Mouse (Mus musculus) megakaryocyte, embryonic 14.5 days (primary cell): ENCODE measurements around the gene Phxr2. TPM values are rescaled to one million over a fixed set of nuclear protein-coding genes. Genes with fewer than 3 reads are reported as not detected.
"Not testable (repeated sequence)": the region's sequence is repeated elsewhere in the genome, so short reads cannot be mapped to it uniquely, and the experiment has no call there.

Source experiments
- H3K27me3 ChIP-seq: replicated peaks from 2 replicates; pipeline ENCODE3; 2012; ENCODE audit warnings: inconsistent platforms
- H3K36me3 ChIP-seq: replicated peaks from 2 replicates; pipeline ENCODE3; 2012; ENCODE audit warnings: low read length, inconsistent platforms, mixed read lengths
- H3K4me1 ChIP-seq: 2 replicates; pipeline ENCODE4 v1.6.1; 2012; ENCODE audit warnings: inconsistent platforms
- H3K4me3 ChIP-seq: replicated peaks from 2 replicates; pipeline ENCODE3; 2012; ENCODE audit warnings: moderate library complexity, mild to moderate bottlenecking, inconsistent platforms
- H3K9me3 ChIP-seq: 2 replicates; pipeline ENCODE4 v1.6.1; 2012; ENCODE audit warnings: inconsistent platforms
- FLI1 ChIP-seq: IDR thresholded peaks from 2 replicates; pipeline ENCODE4 v1.6.1; 2012; ENCODE audit warnings: low read length, inconsistent platforms, mixed read lengths
- GATA1 ChIP-seq: IDR thresholded peaks from 3 replicates; pipeline ENCODE4 v1.6.1; 2012; ENCODE audit warnings: mixed read lengths, low read length, inconsistent platforms, borderline replicate concordance
- polyA plus RNA-seq: library from polyadenylated mRNA; stranded (reverse); fragments of >175 nt; gene quantifications from 2 replicates; pipeline ENCODE4 v1.2.3, GENCODE M21; 2012; ENCODE audit warnings: low replicate concordance; ENCODE audit not compliant: insufficient read depth

Gene Phxr2
- polyA plus RNA-seq, 1 experiment: not detected

DNA sequence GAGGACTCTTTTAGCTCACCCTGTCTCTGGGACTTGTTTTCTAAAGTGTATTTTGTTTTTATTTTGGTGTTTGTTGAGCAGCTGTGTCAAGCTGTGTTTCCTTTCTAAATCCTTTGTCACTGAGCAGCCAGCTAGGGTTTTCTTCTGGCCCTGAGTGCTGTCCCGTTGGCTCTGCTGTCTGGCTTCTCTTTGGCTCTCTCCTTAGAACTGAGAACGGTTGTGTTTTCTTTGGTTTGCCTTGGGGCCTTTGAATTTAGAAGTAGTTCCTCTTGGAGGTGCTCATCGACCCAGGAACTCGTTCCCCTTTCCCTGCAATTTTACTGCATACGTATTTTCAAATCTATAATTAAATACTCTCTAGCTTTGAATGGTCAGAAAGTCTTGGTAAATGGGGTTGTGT lies 36.9 kb upstream of the Phxr2 start:
- no peak for TF ChIP-seq GATA1
- Histone ChIP-seq H3K27me3 (no peaks in the 10 kb centered on the region), H3K4me1 (peaks cover 25% of the 10 kb centered on the region), H3K4me3 (no peak overlapping the region), H3K36me3 (peaks cover 26% of the 10 kb centered on the region), H3K9me3 (peaks cover 6% of the 10 kb centered on the region)

DNA sequence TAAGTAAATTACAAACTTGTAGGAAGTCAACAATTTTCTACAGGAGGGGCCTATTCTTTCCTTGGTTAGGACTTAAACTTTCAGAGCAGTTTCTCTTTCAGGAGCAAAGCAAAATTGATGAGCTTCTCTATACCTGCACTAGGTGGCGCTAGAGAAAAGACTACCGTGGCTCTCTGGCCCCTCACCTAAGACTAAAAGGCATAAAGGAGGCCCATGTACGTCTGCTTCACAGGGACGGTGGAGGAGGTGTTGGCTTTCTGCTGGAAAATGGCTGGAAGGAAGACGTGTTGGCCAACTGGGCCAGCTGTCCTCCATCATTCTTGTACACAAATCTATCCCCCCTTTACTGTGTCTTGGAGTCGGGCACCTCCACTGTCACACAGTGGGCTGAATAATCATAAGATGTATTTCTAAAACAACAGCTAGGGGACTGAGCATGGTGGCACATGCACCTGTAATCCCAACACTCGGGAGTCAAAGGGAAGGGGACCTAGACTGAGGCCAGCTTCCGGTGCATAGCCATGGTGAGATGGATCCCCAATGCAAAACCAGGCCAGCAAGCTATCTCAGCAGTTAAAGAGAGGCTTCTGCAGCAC lies 36.0 kb upstream of the Phxr2 start:
- TF ChIP-seq FLI1 (no peak), GATA1 (no peak)
- Histone ChIP-seq H3K27me3 (no peaks in the 10 kb centered on the region), H3K4me1 (peaks cover 25% of the 10 kb centered on the region), H3K9me3 (peaks cover 6% of the 10 kb centered on the region), H3K4me3 (no peak overlapping the region), H3K36me3 (peaks cover 30% of the 10 kb centered on the region)

DNA sequence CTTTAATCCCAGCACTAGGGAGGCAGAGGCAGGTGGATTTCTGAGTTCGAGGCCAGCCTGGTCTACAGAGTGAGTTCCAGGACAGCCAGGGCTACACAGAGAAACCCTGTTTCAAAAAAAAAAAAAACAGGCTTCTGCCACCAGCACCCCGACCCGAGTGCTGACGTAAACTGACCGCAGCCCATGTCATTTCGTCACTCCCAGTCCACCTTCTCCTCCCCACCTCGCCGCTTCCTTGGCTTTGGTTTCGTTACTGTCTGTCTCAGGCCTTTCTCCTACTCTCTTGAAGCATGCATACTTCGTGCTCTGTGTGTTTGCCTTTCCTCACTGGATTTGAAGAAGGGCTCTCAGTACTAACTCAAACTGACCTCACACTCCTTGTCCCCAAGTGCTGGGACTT lies 31.6 kb upstream of the Phxr2 start:
- H3K4me1 ChIP-seq, H3K27me3 ChIP-seq, H3K9me3 ChIP-seq, H3K4me3 ChIP-seq: not testable (repeated sequence)
- peaks cover 50% of the 10 kb centered on the region for H3K36me3 ChIP-seq

DNA sequence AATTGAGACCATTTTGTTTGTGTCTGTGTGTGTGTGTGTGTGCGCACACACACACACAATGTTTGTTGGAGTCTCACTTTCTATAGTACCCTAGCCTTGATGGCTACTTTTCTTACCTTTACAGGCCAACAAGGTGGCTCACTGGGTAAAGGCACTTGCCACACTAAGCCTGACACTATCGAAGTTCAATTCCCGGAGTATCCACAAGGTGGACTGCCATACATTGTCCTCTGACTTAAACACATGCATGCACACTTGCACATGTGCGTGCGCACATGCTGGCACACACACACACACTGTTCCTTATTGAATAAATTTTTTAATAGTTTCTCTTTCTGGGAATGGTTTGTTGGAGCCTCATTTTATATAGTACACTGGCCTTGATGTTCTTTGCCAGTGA lies 30.7 kb upstream of the Phxr2 start:
- Histone ChIP-seq H3K4me3 (no peak overlapping the region), H3K4me1 (peaks cover 10% of the 10 kb centered on the region), H3K27me3 (no peaks in the 10 kb centered on the region), H3K9me3 (peaks cover 6% of the 10 kb centered on the region), H3K36me3 (peaks cover 44% of the 10 kb centered on the region)
- TF ChIP-seq FLI1 (no peak), GATA1 (no peak)

DNA sequence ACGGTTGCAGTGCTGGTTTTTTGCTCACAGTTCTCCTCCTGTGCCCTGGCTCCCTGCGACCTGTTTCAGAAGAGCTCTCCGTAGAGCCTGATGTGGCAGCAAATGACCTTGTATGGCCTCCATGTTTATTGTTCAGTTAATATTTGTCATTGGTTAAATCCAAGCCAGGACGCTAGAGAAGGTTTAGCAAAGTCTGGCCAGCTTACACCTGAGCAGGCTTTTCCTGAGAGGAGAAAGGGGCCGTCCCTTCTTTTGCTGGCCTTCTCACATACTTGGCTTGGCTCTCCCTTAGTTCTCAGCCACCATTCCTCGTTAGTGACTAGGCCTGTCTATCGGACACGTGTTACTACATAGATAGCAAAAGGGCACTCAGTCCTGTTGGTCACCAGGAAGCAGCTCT lies 28.5 kb upstream of the Phxr2 start:
- Histone ChIP-seq H3K27me3 (no peaks in the 10 kb centered on the region), H3K4me3 (no peak overlapping the region), H3K4me1 (peaks cover 28% of the 10 kb centered on the region), H3K36me3 (peaks cover 34% of the 10 kb centered on the region), H3K9me3 (no peaks in the 10 kb centered on the region)
- TF ChIP-seq GATA1 (no peak), FLI1 (no peak)

DNA sequence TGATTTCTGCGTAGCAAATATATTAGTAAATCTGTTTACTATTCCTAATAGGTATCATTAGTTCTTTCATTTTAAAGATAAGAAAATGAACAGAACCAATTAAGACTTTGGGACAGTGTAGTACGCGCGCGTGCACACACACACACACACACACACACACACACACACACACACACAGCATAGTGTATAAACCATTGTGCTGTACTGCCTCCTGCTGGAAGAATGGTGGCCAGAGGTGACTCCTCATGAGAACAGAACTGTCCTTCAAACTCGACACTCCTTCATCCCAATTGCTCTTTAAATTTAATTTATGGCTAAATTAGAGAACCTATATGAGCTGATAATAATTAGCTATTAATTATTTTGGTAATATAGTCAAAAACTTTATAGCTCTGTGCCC lies 25.9 kb upstream of the Phxr2 start:
- peaks cover 30% of the 10 kb centered on the region for H3K36me3 ChIP-seq
- peaks cover 29% of the 10 kb centered on the region for H3K4me1 ChIP-seq
- H3K4me3 ChIP-seq: no peak overlapping the region
- H3K9me3 ChIP-seq: no peaks in the 10 kb centered on the region
- no peaks in the 10 kb centered on the region for H3K27me3 ChIP-seq
- TF ChIP-seq FLI1 (no peak), GATA1 (no peak)

DNA sequence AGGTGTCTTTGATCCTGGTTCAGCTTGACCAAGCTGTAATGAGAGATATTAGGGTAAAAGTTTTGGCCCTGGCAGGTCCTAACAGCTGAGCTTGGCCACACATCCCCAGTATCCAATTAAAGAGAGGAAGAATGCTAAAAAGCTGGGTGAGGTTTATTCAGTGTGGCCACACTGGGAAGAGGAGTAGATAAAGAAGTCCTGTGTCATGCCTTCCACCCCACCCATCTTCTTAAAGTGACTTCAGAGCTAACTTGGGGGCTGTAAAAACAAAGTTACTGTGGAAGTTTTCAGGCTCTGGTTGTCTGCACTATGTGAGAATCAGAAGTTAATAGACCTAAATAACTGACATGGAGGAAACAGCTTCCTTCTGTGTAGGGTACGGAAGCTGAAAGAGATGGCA lies 25.5 kb upstream of the Phxr2 start:
- no peaks in the 10 kb centered on the region for H3K9me3 ChIP-seq
- no peak overlapping the region for H3K4me3 ChIP-seq
- H3K36me3 ChIP-seq: peaks cover 26% of the 10 kb centered on the region
- H3K27me3 ChIP-seq: no peaks in the 10 kb centered on the region
- TF ChIP-seq GATA1 (no peak), FLI1 (no peak)
- peaks cover 29% of the 10 kb centered on the region for H3K4me1 ChIP-seq

DNA sequence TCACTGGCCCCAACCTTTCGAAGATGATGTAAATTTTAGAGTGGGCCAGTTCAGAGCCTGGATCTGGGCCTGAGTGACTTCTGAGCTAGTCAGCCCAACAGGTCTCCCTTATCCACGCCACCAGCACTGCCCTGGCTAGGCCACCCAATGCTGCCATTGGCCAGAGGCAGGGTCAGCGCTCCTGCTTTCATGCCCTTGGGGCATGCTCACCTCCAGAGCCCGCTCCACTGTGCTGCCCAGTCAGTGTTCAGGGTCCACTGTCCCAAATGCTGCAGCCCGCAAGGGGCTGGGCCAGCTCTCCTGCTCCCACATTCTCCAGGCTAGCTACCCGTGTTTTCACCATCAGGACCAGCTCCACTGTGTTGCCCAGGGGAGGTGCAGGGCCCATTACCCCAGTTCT lies 23.9 kb upstream of the Phxr2 start:
- no peak overlapping the region for H3K4me3 ChIP-seq
- TF ChIP-seq FLI1 (no peak), GATA1 (no peak)
- peaks cover 29% of the 10 kb centered on the region for H3K4me1 ChIP-seq
- H3K36me3 ChIP-seq: peaks cover 31% of the 10 kb centered on the region
- no peaks in the 10 kb centered on the region for H3K27me3 ChIP-seq
- H3K9me3 ChIP-seq: no peaks in the 10 kb centered on the region

DNA sequence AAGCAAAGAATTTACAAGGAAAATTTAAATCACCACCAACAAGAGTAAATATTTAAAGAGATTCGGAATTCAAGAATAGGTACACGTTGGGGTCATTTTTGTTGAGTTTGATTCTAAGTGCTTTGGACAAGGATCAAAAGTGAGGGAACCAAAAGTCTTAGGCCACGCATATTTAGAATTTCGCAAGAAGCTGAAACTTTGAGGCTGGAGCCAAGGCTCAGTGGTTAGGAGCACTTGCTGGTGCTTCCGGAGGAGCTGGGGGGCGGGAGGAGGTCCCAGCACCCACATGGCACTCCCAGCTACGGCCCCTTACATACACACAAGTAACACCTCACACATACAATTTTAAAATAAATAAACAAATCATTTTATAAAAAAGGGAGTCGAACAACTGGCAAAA lies 20.5 kb upstream of the Phxr2 start:
- no peak for TF ChIP-seq GATA1
- TF ChIP-seq FLI1: no peak
- peaks cover 21% of the 10 kb centered on the region for H3K4me1 ChIP-seq
- H3K4me3 ChIP-seq: no peak overlapping the region
- no peaks in the 10 kb centered on the region for H3K27me3 ChIP-seq
- no peaks in the 10 kb centered on the region for H3K9me3 ChIP-seq
- peaks cover 30% of the 10 kb centered on the region for H3K36me3 ChIP-seq

DNA sequence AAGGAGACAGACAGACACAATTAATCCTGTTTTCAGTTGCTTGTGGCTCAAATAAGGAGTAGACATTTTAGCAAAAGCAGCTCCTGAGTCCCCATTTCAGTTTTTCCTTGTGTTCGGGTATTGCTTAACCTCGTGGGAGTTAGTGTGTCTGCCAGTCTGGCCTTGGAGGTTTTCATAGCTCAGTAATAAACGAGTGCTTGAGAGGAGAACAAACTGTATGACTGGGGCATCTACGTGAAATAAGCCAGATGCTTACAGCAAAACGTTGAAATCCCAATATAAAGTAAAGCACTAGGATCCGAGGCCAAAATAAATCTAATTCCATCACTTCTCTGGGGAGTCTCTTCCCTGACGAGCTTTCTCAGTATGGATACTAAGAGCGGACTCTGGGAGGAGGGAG lies 19.5 kb upstream of the Phxr2 start:
- TF ChIP-seq GATA1 (no peak), FLI1 (no peak)
- Histone ChIP-seq H3K27me3 (no peaks in the 10 kb centered on the region), H3K4me3 (no peak overlapping the region), H3K4me1 (peaks cover 11% of the 10 kb centered on the region), H3K36me3 (peaks cover 30% of the 10 kb centered on the region), H3K9me3 (no peaks in the 10 kb centered on the region)

DNA sequence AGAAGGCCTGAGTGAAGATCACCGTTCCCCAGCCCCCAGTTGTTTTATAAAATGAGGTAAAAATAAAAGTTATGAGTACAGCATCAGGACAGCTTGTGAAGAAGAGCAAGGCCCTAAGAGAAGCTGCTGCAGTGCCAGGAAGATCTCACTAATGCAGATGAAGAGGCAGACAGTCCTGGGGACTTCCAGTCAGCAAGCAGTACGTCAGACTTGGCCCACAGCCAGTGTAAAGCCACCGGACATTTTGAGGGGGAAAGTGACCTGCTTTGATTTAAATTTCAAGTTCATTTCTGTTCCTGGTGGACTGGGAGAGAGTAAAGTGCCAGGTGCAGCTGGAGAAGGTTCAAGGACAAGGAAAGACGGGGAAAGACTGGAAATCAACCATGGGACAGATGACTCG lies 10.2 kb upstream of the Phxr2 start:
- Histone ChIP-seq H3K27me3 (no peaks in the 10 kb centered on the region), H3K4me1 (peaks cover 11% of the 10 kb centered on the region)
- TF ChIP-seq FLI1: no peak
- no peak for TF ChIP-seq GATA1

More for the DNA sequence above, 10.2 kb upstream of the Phxr2 start:
- Histone ChIP-seq H3K4me3 (no peak overlapping the region), H3K9me3 (no peaks in the 10 kb centered on the region), H3K36me3 (peaks cover 46% of the 10 kb centered on the region)
